ENCODE assay signal across 9 mouse cellular contexts in genomic region chr1:157076257-157076656, GRCm38 (mm10). TPM values are rescaled to one million over a fixed set of nuclear protein-coding genes. Genes with fewer than 3 reads are reported as not detected.
DNase-seq lines count a peak whose midpoint lies in the region; ATAC-seq lines count a peak whose summit lies in the region.
"Had no signal": no experiment of that assay in that cellular context is flagged by ENCODE, and none has a peak within 500 bp of the region (broad histone marks: within the 10 kb centered on the region; RNA-seq: fewer than 3 reads in every experiment).

No protein-coding gene starts in this region.

- no peaks in the 10 kb centered on the region for H3K36me3 ChIP-seq in hindbrain, embryonic 13.5 days

- H3K9me3 ChIP-seq in hindbrain, embryonic 13.5 days: no peaks in the 10 kb centered on the region

- DNase-seq in Muller cell, postnatal 12 days (ENCODE audit: inconsistent ontology term): peak; percentile 85
- DNase-seq in cerebellum, adult 9-11 months: peak; percentile 65
- peak; percentile 74 to 80 for DNase-seq in frontal cortex, postnatal 25 days (ENCODE audit: low spot score in 2 of 2)
- peak; percentile 87 to 88 for DNase-seq in layer of hippocampus, postnatal 14 days (ENCODE audit: low spot score in 2 of 2)
- peak; percentile 90 for DNase-seq in lung, postnatal 14 days
- peak; percentile 90 for DNase-seq in retina, postnatal 1 day
- DNase-seq in urinary bladder, adult 2 months (ENCODE audit: low spot score): peak; percentile 76

- H3K27me3 ChIP-seq in hindbrain, embryonic 13.5 days: peaks cover 9% of the 10 kb centered on the region

- no peak overlapping the region for H3K4me3 ChIP-seq in hindbrain, embryonic 13.5 days

- no peak overlapping the region for H3K9ac ChIP-seq in hindbrain, embryonic 13.5 days

- H3K27ac ChIP-seq in hindbrain, embryonic 13.5 days: no peak overlapping the region
- H3K27ac ChIP-seq: macrophage had no signal

- H3K4me1 ChIP-seq in hindbrain, embryonic 13.5 days (replicated peaks): peaks cover 27% of the 10 kb centered on the region

- WGBS in hindbrain, embryonic 13.5 days: 7% methylated on average over 15 of the region's 15 CpGs

- no peak overlapping the region for H3K4me2 ChIP-seq in hindbrain, embryonic 13.5 days

- ATAC-seq in hindbrain, embryonic 13.5 days (ENCODE audit: low FRiP score): peak; percentile 63

RNA-seq across cellular contexts. Expression of gene Tex35, which starts 32.2 kb away (rescaled TPM):
- not detected in 2 replicates for polyA plus RNA-seq in hindbrain, embryonic 13.5 days (2015; fragmentation: Nextera tagmentation; extraction: Ambion mirVana)
- not detected for total RNA-seq in layer of hippocampus, postnatal 14 days (2021)
- not detected in 2 replicates for polyA plus RNA-seq in urinary bladder, adult 2 months (2012; rRNA removed)
- polyA plus RNA-seq: macrophage had no signal
